In genomic region chr2:104378791-104379190, GRCm38 (mm10) we compare ENCODE assay signal across 20 mouse cellular contexts. TPM values are rescaled to one million over a fixed set of nuclear protein-coding genes. Genes with fewer than 3 reads are reported as not detected.
DNase-seq lines count a peak whose midpoint lies in the region; ATAC-seq and TF ChIP-seq lines count a peak whose summit lies in the region.
"Had no signal": no experiment of that assay in that cellular context is flagged by ENCODE, and none has a peak within 500 bp of the region (broad histone marks: within the 10 kb centered on the region; RNA-seq: fewer than 3 reads in every experiment).

No protein-coding gene starts in this region.

- intact Hi-C loops in left cerebral cortex, postnatal 4 days (cut with DNase I), result no loop called here

- no peak for TF ChIP-seq CTCF in brain, embryonic 14.5 days (IDR thresholded peaks at IDR 0.05; ENCODE audit: borderline replicate concordance, extremely low read depth, insufficient read depth, insufficient read length)

- no peak for DNase-seq in cerebellum, postnatal 25 days
- DNase-seq in frontal cortex, postnatal 25 days (ENCODE audit: low spot score in 2 of 2), result no peak
- peak; percentile 43 for DNase-seq in left cerebral cortex, postnatal 4 days
- DNase-seq in left cerebral cortex, adult 9 months (ENCODE audit: low spot score in 2 of 2), result no peak
- DNase-seq in brain, embryonic 14.5 days (ENCODE audit: low read depth), result peak; percentile 30
- DNase-seq: adrenal gland, adult 2 months; adrenal gland, postnatal 36 days; forebrain, postnatal 0 days; gastrocnemius, postnatal 14 days; kidney, adult 18-20 months; liver, embryonic 13.5 days; lung, adult 18-20 months; right cerebral cortex, postnatal 14 days; thymus, postnatal 14 days had no signal

- 0 out of 2 replicates have a peak, but pooled peaks have one; percentile 17 for ATAC-seq in cerebellum, adult (ENCODE audit: insufficient number of reproducible peaks, low FRiP score, low TSS enrichment)
- ATAC-seq in frontal cortex, adult (ENCODE audit: low TSS enrichment), result peak; percentile 53; the same call in 1 of the 2 replicates
- ATAC-seq: activated CD4-positive, CD25-positive, alpha-beta regulatory T cell, adult 4 months had no signal

- TF ChIP-seq POLR2A in brain, embryonic 14.5 days (IDR thresholded peaks at IDR 0.05; ENCODE audit: borderline replicate concordance, extremely low read depth, insufficient read depth, insufficient read length, poor library complexity, severe bottlenecking), result no peak

RNA-seq across cellular contexts. Expression of gene D430041D05Rik, which starts 32.0 kb away (rescaled TPM):
- 100 to 1,000 TPM; 110 TPM for total RNA-seq in left cerebral cortex, postnatal 4 days (2021)
- polyA plus RNA-seq in brain, embryonic 14.5 days (2012; rRNA removed), result 8.7 and 18.1 TPM in 2 replicates
- total RNA-seq: CH12.LX; granulocyte monocyte progenitor cell, adult 5-6 weeks had no signal
- polyA plus RNA-seq: small intestine, adult 2 months had no signal

Comparison
In these comparisons a context has a peak if more than half of its experiments do, and no peak if none do; other contexts are left out.
1. DNase-seq: peak in left cerebral cortex, postnatal 4 days (single experiment) and brain, embryonic 14.5 days (single experiment); none in cerebellum, postnatal 25 days (0 of 2), frontal cortex, postnatal 25 days (0 of 2) and left cerebral cortex, adult 9 months (0 of 2).